Mouse (Mus musculus) liver, postnatal 0 days (tissue): ENCODE results near the gene Ptpn21. TPM values are rescaled to one million over a fixed set of nuclear protein-coding genes. Genes with fewer than 3 reads are reported as not detected.

Experiments
- ATAC-seq: fragments of 200-750 bp; cut with Nextera tagmentation; 2 replicates; pipeline ENCODE4 v1.8.0; 2017; ENCODE audit warnings: mild to moderate bottlenecking, moderate library complexity
- DNase-seq: peaks from one replicate; pipeline ENCODE4 v3.0.0-alpha.2; 2016
- H3K27ac ChIP-seq: fragments of 300-500 bp; sonication (generic); 2 replicates; pipeline ENCODE4 v1.5.1; 2014; ENCODE audit warnings: antibody characterized with exemption, moderate library complexity, mild to moderate bottlenecking, low read depth
- H3K27me3 ChIP-seq: fragments of 300-500 bp; sonication (generic); 2 replicates; pipeline ENCODE4 v1.6.1; 2014; ENCODE audit warnings: low read length, control low read depth, mixed read lengths; ENCODE audit not compliant: insufficient read depth
- H3K36me3 ChIP-seq: fragments of 300-500 bp; sonication (generic); replicated peaks from 2 replicates; pipeline ENCODE4 v1.6.1; 2014; ENCODE audit warnings: mild to moderate bottlenecking, control low read depth, low read length, moderate library complexity, mixed read lengths; ENCODE audit not compliant: insufficient read depth
- H3K4me1 ChIP-seq: fragments of 300-500 bp; sonication (generic); 2 replicates; pipeline ENCODE4 v1.6.1; 2014; ENCODE audit warnings: antibody characterized with exemption, mild to moderate bottlenecking, control low read depth; ENCODE audit not compliant: insufficient read depth
- H3K4me2 ChIP-seq: fragments of 300-500 bp; sonication (generic); 2 replicates; pipeline ENCODE4 v1.6.1; 2014; ENCODE audit warnings: low read depth, mild to moderate bottlenecking, low read length, moderate library complexity, mixed read lengths
- H3K4me3 ChIP-seq: fragments of 300-500 bp; sonication (generic); 2 replicates; pipeline ENCODE4 v1.5.1; 2014; ENCODE audit warnings: low read depth, low read length
- H3K9ac ChIP-seq: fragments of 300-500 bp; sonication (generic); replicated peaks from 2 replicates; pipeline ENCODE4 v1.6.1; 2014; ENCODE audit warnings: mild to moderate bottlenecking, moderate library complexity
- H3K9me3 ChIP-seq: fragments of 300-500 bp; sonication (generic); 2 replicates; pipeline ENCODE4 v1.6.1; 2016; ENCODE audit warnings: mild to moderate bottlenecking, control low read depth, low read length, mixed read lengths
- CTCF ChIP-seq: sonication (generic); IDR thresholded peaks from 2 replicates; pipeline ENCODE4 v1.5.1; 2016; ENCODE audit warnings: antibody characterized with exemption, low read depth
- EP300 ChIP-seq: IDR thresholded peaks from 2 replicates; pipeline ENCODE4 v1.6.1; 2016; ENCODE audit warnings: antibody characterized with exemption, low read depth, mild to moderate bottlenecking
- WGBS: fragments of 180-500 bp; shearing (Covaris S2); extraction: QIAGEN DNeasy Blood & Tissue Kit; methylation state at CpG from one replicate; pipeline ENCODE4 v1.1.7; 2014; ENCODE audit not compliant: insufficient replicate concordance; 5-methylcytosine and 5-hydroxymethylcytosine counted together
- polyA plus RNA-seq: library from polyadenylated mRNA; unstranded; fragments of >200 nt; fragmentation: Nextera tagmentation; extraction: Ambion mirVana; gene quantifications from 2 replicates; pipeline ENCODE4 v1.2.1, GENCODE M21; 2015

The Ptpn21 gene
- 4.0 and 4.1 TPM in 2 replicates for polyA plus RNA-seq

- peak; percentile 57 for DNase-seq
- H3K4me2 ChIP-seq: peak within 1 kb of the TSS; percentile 75
- TF ChIP-seq CTCF: no peak
- no peak for TF ChIP-seq EP300
- H3K27me3 ChIP-seq: peaks cover 28% of the 10 kb centered on the region
- peak within 1 kb of the TSS; percentile 62 for H3K4me3 ChIP-seq
- H3K36me3 ChIP-seq: no peaks in the 10 kb centered on the region
- WGBS: 1% methylated on average over 73 of the region's 75 CpGs
- H3K9ac ChIP-seq: peak within 1 kb of the TSS; percentile 78
- ATAC-seq: peak; percentile 65
- H3K4me1 ChIP-seq: peaks cover 24% of the 10 kb centered on the region
- no peaks in the 10 kb centered on the region for H3K9me3 ChIP-seq
- peak within 1 kb of the TSS; percentile 79 for H3K27ac ChIP-seq
These were observed at the start of gene Ptpn21 for GRCm38 (mm10) chr12:98736951-98737800. TSS of gene Ptpn21 (minus strand) at chr12:98737405.

- Histone ChIP-seq H3K4me2 (no peak overlapping the region), H3K36me3 (peaks cover 69% of the 10 kb centered on the region), H3K27me3 (no peaks in the 10 kb centered on the region), H3K4me3 (no peak overlapping the region), H3K27ac (no peak overlapping the region), H3K4me1 (no peaks in the 10 kb centered on the region), H3K9ac (no peak overlapping the region), H3K9me3 (no peaks in the 10 kb centered on the region)
- 96% methylated on average over 1 of the region's 1 CpGs for WGBS
- TF ChIP-seq EP300 (no peak), CTCF (no peak)
- DNase-seq (no peak), ATAC-seq (no peak)
These were observed 47.0 kb upstream of the Ptpn21 start for GRCm38 (mm10) chr12:98784251-98784650.

GRCm38 (mm10) chr12:98779148-98779547 lies 41.9 kb upstream of the Ptpn21 start:
- DNase-seq: no peak

GRCm38 (mm10) chr12:98777509-98777908 lies 40.3 kb upstream of the Ptpn21 start:
- Histone ChIP-seq H3K9me3 (no peaks in the 10 kb centered on the region), H3K9ac (no peak overlapping the region), H3K4me2 (no peak overlapping the region), H3K4me1 (no peaks in the 10 kb centered on the region), H3K4me3 (no peak overlapping the region), H3K27me3 (no peaks in the 10 kb centered on the region), H3K36me3 (peaks cover 72% of the 10 kb centered on the region), H3K27ac (no peak overlapping the region)
- 60% methylated on average over 3 of the region's 3 CpGs for WGBS
- TF ChIP-seq EP300 (no peak), CTCF (no peak)
- DNase-seq: no peak
- ATAC-seq: no peak

More at GRCm38 (mm10) chr12:98779148-98779547, 41.9 kb upstream of the Ptpn21 start:
- peaks cover 74% of the 10 kb centered on the region for H3K36me3 ChIP-seq
- H3K4me2 ChIP-seq: no peak overlapping the region
- no peaks in the 10 kb centered on the region for H3K4me1 ChIP-seq
- no peaks in the 10 kb centered on the region for H3K9me3 ChIP-seq
- H3K4me3 ChIP-seq: no peak overlapping the region
- WGBS: 72% methylated on average over 4 of the region's 4 CpGs
- no peak for ATAC-seq
- TF ChIP-seq CTCF (peak; percentile 55), EP300 (no peak)
- no peak overlapping the region for H3K9ac ChIP-seq
- no peak overlapping the region for H3K27ac ChIP-seq
- H3K27me3 ChIP-seq: no peaks in the 10 kb centered on the region

GRCm38 (mm10) chr12:98766241-98766640 lies 29.0 kb upstream of the Ptpn21 start:
- Histone ChIP-seq H3K4me2 (no peak overlapping the region), H3K27me3 (no peaks in the 10 kb centered on the region), H3K9ac (no peak overlapping the region), H3K36me3 (peaks cover 64% of the 10 kb centered on the region), H3K27ac (no peak overlapping the region), H3K4me3 (no peak overlapping the region), H3K9me3 (no peaks in the 10 kb centered on the region), H3K4me1 (no peaks in the 10 kb centered on the region)
- no peak for ATAC-seq
- 93% methylated on average over 2 of the region's 2 CpGs for WGBS
- TF ChIP-seq CTCF (no peak), EP300 (no peak)
- DNase-seq: no peak

GRCm38 (mm10) chr12:98759700-98760099 lies 22.5 kb upstream of the Ptpn21 start:
- Histone ChIP-seq H3K9me3 (no peaks in the 10 kb centered on the region), H3K4me3 (no peak overlapping the region), H3K27me3 (no peaks in the 10 kb centered on the region), H3K9ac (no peak overlapping the region), H3K4me1 (no peaks in the 10 kb centered on the region), H3K36me3 (peaks cover 54% of the 10 kb centered on the region), H3K27ac (no peak overlapping the region), H3K4me2 (no peak overlapping the region)
- TF ChIP-seq CTCF: no peak
- no peak for TF ChIP-seq EP300
- WGBS: 87% methylated on average over 6 of the region's 6 CpGs
- DNase-seq: no peak
- no peak for ATAC-seq
